Comparison of ENCODE assay signal across 23 mouse cellular contexts in genomic region chr2:120845280-120845679, GRCm38 (mm10).
"Had no signal": no experiment of that assay in that cellular context is flagged by ENCODE, and none has a peak within 500 bp of the region (broad histone marks: within the 10 kb centered on the region; RNA-seq: fewer than 3 reads in every experiment).

No protein-coding gene starts in this region.

- ATAC-seq: hindbrain, embryonic 16.5 days; inflammation-experienced regulatory T-cells, adult 6 months; intestine, embryonic 15.5 days; intestine, postnatal 0 days had no signal

- H3K27ac ChIP-seq: heart, embryonic 10.5 days; hindbrain, embryonic 10.5 days; hindbrain, embryonic 12.5 days; hindbrain, embryonic 14.5 days; intestine, embryonic 15.5 days; layer of hippocampus, adult 2 months; left cerebral cortex, adult 2 months; limb, embryonic 10.5 days; limb, embryonic 12.5 days; liver, embryonic 15.5 days had no signal

- H3K27me3 ChIP-seq: heart, embryonic 12.5 days; hindbrain, embryonic 12.5 days; intestine, embryonic 15.5 days; limb, embryonic 12.5 days; liver, embryonic 15.5 days had no signal

- H3K4me2 ChIP-seq: heart, embryonic 12.5 days; hindbrain, embryonic 12.5 days; hindbrain, embryonic 14.5 days; intestine, embryonic 15.5 days; limb, embryonic 12.5 days; liver, embryonic 15.5 days had no signal

- DNase-seq: gastrocnemius, postnatal 14 days; heart, adult 18-20 months; heart, postnatal 10 days; heart, postnatal 4 days; kidney, adult 18-20 months; kidney, adult 8-10 months; kidney, postnatal 10 days; kidney, postnatal 25 days; kidney, postnatal 4 days had no signal

- H3K4me3 ChIP-seq: heart, embryonic 10.5 days; heart, embryonic 12.5 days; hindbrain, embryonic 10.5 days; hindbrain, embryonic 12.5 days; intestine, embryonic 15.5 days; layer of hippocampus, adult 2 months; left cerebral cortex, adult 2 months; limb, embryonic 10.5 days; limb, embryonic 12.5 days; liver, embryonic 15.5 days had no signal

- H3K36me3 ChIP-seq: heart, embryonic 10.5 days; heart, embryonic 12.5 days; hindbrain, embryonic 10.5 days; hindbrain, embryonic 12.5 days; intestine, embryonic 15.5 days; limb, embryonic 10.5 days; limb, embryonic 12.5 days; liver, embryonic 15.5 days had no signal

- H3K9me3 ChIP-seq: heart, embryonic 10.5 days; heart, embryonic 12.5 days; hindbrain, embryonic 10.5 days; hindbrain, embryonic 12.5 days; intestine, embryonic 15.5 days; limb, embryonic 10.5 days; limb, embryonic 12.5 days; liver, embryonic 15.5 days had no signal

- H3K4me1 ChIP-seq: intestine, embryonic 15.5 days had no signal

- H3K9ac ChIP-seq: heart, embryonic 12.5 days; hindbrain, embryonic 12.5 days; hindbrain, embryonic 14.5 days; intestine, embryonic 15.5 days; limb, embryonic 12.5 days; liver, embryonic 15.5 days had no signal
